Mouse (Mus musculus) leukemia stem cell, adult 10-12 weeks (primary cell): ENCODE results near the gene Ubr4. TPM values are rescaled to one million over a fixed set of nuclear protein-coding genes. Genes with fewer than 3 reads are reported as not detected.

ENCODE experiments used
- polyA plus RNA-seq: library from polyadenylated mRNA; stranded (reverse); fragments of >175 nt; gene quantifications from 2 replicates; pipeline ENCODE4 v1.2.3, GENCODE M21; 2012; ENCODE audit warnings: low replicate concordance

The Ubr4 gene
- polyA plus RNA-seq: 47.3 and 132 TPM in 2 replicates

GRCm38 (mm10) chr4:139351931-139352711, at the start of gene Ubr4, which contains the start of the genes Mrto4 and Emc1:
Gene Ubr4 (plus strand): TSS chr4:139352609.
Gene Mrto4 (minus strand): TSS chr4:139352576.
Gene Emc1 (plus strand): TSS chr4:139352587.

DNA sequence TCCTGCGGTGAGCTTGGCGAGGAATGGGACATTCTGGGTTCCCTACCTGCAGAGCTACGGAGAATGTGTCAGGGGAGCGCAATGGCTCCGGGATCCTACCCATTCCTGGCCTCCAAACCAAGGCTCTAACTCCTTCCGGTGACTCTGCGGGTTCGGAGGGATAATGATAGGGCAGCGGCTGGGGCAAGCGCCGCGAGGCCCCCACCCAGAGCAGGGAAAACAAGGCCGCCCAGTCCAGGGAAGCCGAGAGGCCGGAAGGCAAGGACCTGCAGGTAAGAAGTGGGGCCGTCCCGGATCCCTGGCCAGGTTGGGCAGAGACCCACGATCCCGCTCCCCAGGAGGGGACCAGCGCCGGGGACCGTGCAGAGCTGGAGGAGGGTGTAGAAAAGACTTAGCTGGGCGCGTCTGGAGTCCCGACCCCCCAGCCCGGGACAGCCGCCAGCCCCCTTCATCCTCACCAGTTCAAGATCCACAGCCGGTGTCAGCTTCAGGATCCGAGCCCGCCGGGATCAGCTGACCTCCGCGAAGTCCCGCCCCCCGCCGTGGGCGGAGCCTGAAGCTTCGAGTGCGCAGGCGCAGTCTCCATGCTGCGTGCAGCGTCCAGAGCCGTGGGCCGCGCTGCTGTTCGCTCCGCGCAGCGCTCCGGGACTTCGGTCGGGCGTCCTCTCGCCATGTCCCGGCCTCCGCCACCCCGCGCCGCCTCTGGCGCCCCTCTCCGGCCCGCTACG, 42.1 kb upstream of the Ubr4 start, which contains the start of the genes Pqlc2 and Akr7a5:
Gene Pqlc2 (minus strand): TSS at position 538 of the 728 bp plus-strand sequence.
Gene Akr7a5 (plus strand): TSS at position 574 of the 728 bp plus-strand sequence.

GRCm38 (mm10) chr4:139530248-139530647, 177.8 kb downstream of the Ubr4 start, which contains the start of gene Iffo2:
Gene Iffo2 (plus strand): TSS chr4:139530548.

Other genes starting within 250 kb of the Ubr4 start
- gene Minos1, start 221.5 kb upstream of the Ubr4 start, polyA plus RNA-seq: 8.0 and 24.3 TPM in 2 replicates
- gene Capzb, start 159.7 kb upstream of the Ubr4 start, polyA plus RNA-seq: 47.0 and 50.3 TPM in 2 replicates
- 7.7 and 15.1 TPM in 2 replicates for gene Pqlc2, start 41.9 kb upstream of the Ubr4 start, polyA plus RNA-seq
- 31.7 and 49.7 TPM in 2 replicates for gene Akr7a5, start 41.9 kb upstream of the Ubr4 start, polyA plus RNA-seq
- gene Mrto4, start within 50 bp of the Ubr4 start, polyA plus RNA-seq: 65.6 and 121 TPM in 2 replicates
- gene Emc1, start within 50 bp of the Ubr4 start, polyA plus RNA-seq: 3.2 and 10.6 TPM in 2 replicates
- 1.1 and 1.4 TPM in 2 replicates for gene Iffo2, start 177.9 kb downstream of the Ubr4 start, polyA plus RNA-seq